Mouse (Mus musculus) MEL (cell line): Measurements from ENCODE around the gene Tmc8. TPM values are rescaled to one million over a fixed set of nuclear protein-coding genes. Genes with fewer than 3 reads are reported as not detected.

Experiments
- DNase-seq: peaks from one replicate; pipeline ENCODE4 v3.0.0; 2011; ENCODE audit warnings: low read depth, low spot score
- H3K27ac ChIP-seq: 2 replicates; pipeline ENCODE4 v1.5.1; 2012; ENCODE audit warnings: low read depth, mild to moderate bottlenecking, control low read depth, low read length, moderate library complexity; ENCODE audit not compliant: control insufficient read depth
- H3K27me3 ChIP-seq, 2 experiments: fragments of 150-350 bp in 1 of 2; sonication (generic) in 1 of 2; 2 replicates each; pipeline ENCODE4 v1.6.1; 2012; ENCODE audit warnings: low read length in 2 of 2, mild to moderate bottlenecking in 2 of 2, improper control_type of control experiment in 1 of 2, moderate library complexity in 1 of 2; ENCODE audit not compliant: insufficient read depth in 2 of 2, control insufficient read depth in 1 of 2
- H3K36me3 ChIP-seq, 2 experiments: 2 replicates each; pipeline ENCODE4 v1.6.1; 2012 to 2014; ENCODE audit warnings: low read length in 2 of 2, improper control_type of control experiment in 1 of 2, inconsistent platforms in 1 of 2, mild to moderate bottlenecking in 1 of 2; ENCODE audit not compliant: insufficient read depth in 2 of 2, control insufficient read depth in 1 of 2
- H3K4me1 ChIP-seq, 2 experiments: fragments of 150-350 bp in 1 of 2; sonication (generic) in 1 of 2; 2 replicates each; pipeline ENCODE4 v1.6.1; 2012; ENCODE audit warnings: low read length in 2 of 2, improper control_type of control experiment in 1 of 2, mild to moderate bottlenecking in 1 of 2; ENCODE audit not compliant: insufficient read depth in 2 of 2, control insufficient read depth in 1 of 2
- H3K4me3 ChIP-seq, 2 experiments: fragments of 150-350 bp in 1 of 2; sonication (generic) in 1 of 2; 2 replicates each; pipeline ENCODE4 v1.5.1; 2012; ENCODE audit warnings: low read depth in 2 of 2, low read length in 2 of 2, mild to moderate bottlenecking in 2 of 2, moderate library complexity in 2 of 2, control low read depth in 1 of 2, improper control_type of control experiment in 1 of 2; ENCODE audit not compliant: control insufficient read depth in 1 of 2, insufficient read depth in 1 of 2
- H3K79me2 ChIP-seq: 2 replicates; pipeline ENCODE4 v1.6.1; 2012; ENCODE audit warnings: mild to moderate bottlenecking, low read length, moderate library complexity; ENCODE audit not compliant: control insufficient read depth, poor library complexity, insufficient read depth
- H3K9ac ChIP-seq: 2 replicates; pipeline ENCODE4 v1.6.1; 2012; ENCODE audit warnings: low read depth, mild to moderate bottlenecking, control low read depth, low read length, moderate library complexity; ENCODE audit not compliant: control insufficient read depth, poor library complexity, severe bottlenecking
- H3K9me3 ChIP-seq: fragments of 150-350 bp; sonication (generic); replicated peaks from 2 replicates; pipeline ENCODE4 v1.6.1; 2012; ENCODE audit warnings: mild to moderate bottlenecking, low read length, improper control_type of control experiment, moderate library complexity; ENCODE audit not compliant: insufficient read depth
- CTCF ChIP-seq, 3 experiments: IDR thresholded peaks in 2 of 3; conservative IDR thresholded peaks in 1 of 3; 2 replicates each; pipeline ENCODE4 v1.5.1; 2011 to 2012; ENCODE audit warnings: low read length in 3 of 3, low read depth in 2 of 3, mild to moderate bottlenecking in 2 of 3, improper control_type of control experiment in 1 of 3, inconsistent platforms in 1 of 3, mixed read lengths in 1 of 3, moderate library complexity in 1 of 3; ENCODE audit not compliant: control insufficient read depth in 1 of 3, insufficient read depth in 1 of 3, poor library complexity in 1 of 3, severe bottlenecking in 1 of 3
- ELF1 ChIP-seq: IDR thresholded peaks from 2 replicates; pipeline ENCODE4 v1.6.1; 2014; ENCODE audit warnings: low read depth, mild to moderate bottlenecking, inconsistent platforms, low read length, improper control_type of control experiment, moderate library complexity
- EP300 ChIP-seq, 2 experiments: IDR thresholded peaks; 2 replicates each; pipeline ENCODE4 v1.6.1; 2011; ENCODE audit warnings: improper control_type of control experiment in 2 of 2, low read length in 2 of 2, low read depth in 1 of 2, mild to moderate bottlenecking in 1 of 2
- ETS1 ChIP-seq: IDR thresholded peaks from 2 replicates; pipeline ENCODE4 v1.6.1; 2012; ENCODE audit warnings: low read depth, mild to moderate bottlenecking, inconsistent platforms, low read length, improper control_type of control experiment, moderate library complexity
- GABPA ChIP-seq: IDR thresholded peaks from 2 replicates; pipeline ENCODE4 v1.6.1; 2012; ENCODE audit warnings: low read depth, mild to moderate bottlenecking, inconsistent platforms, low read length, improper control_type of control experiment, moderate library complexity
- GATA1 ChIP-seq: IDR thresholded peaks from 2 replicates; pipeline ENCODE4 v1.6.1; 2011; ENCODE audit warnings: low read depth, low read length, improper control_type of control experiment
- HCFC1 ChIP-seq: IDR thresholded peaks from 2 replicates; pipeline ENCODE4 v1.6.1; 2012; ENCODE audit warnings: low read depth, mild to moderate bottlenecking, inconsistent platforms, low read length, improper control_type of control experiment, moderate library complexity
- JUND ChIP-seq: IDR thresholded peaks from 2 replicates; pipeline ENCODE4 v1.6.1; 2011; ENCODE audit warnings: low read depth, mild to moderate bottlenecking, improper control_type of control experiment, low read length
- KAT2A ChIP-seq: conservative IDR thresholded peaks from 2 replicates; pipeline ENCODE4 v1.6.1; 2012; ENCODE audit warnings: low read depth, low read length, improper control_type of control experiment, inconsistent platforms
- MAZ ChIP-seq: IDR thresholded peaks from 2 replicates; pipeline ENCODE4 v1.6.1; 2012; ENCODE audit warnings: low read depth, mild to moderate bottlenecking, inconsistent platforms, low read length, improper control_type of control experiment
- MEF2A ChIP-seq: IDR thresholded peaks from 2 replicates; pipeline ENCODE4 v1.6.1; 2014; ENCODE audit warnings: low read depth, mild to moderate bottlenecking, inconsistent platforms, low read length, improper control_type of control experiment; ENCODE audit not compliant: poor library complexity, insufficient replicate concordance, severe bottlenecking; ENCODE audit errors: extremely low read depth
- MXI1 ChIP-seq: IDR thresholded peaks from 2 replicates; pipeline ENCODE4 v1.6.1; 2011; ENCODE audit warnings: mild to moderate bottlenecking, low read depth, low read length, improper control_type of control experiment
- MYB ChIP-seq: IDR thresholded peaks from 2 replicates; pipeline ENCODE4 v1.6.1; 2011; ENCODE audit warnings: mild to moderate bottlenecking, low read depth, low read length, improper control_type of control experiment
- MYC ChIP-seq: IDR thresholded peaks from 2 replicates; pipeline ENCODE4 v1.6.1; 2011; ENCODE audit warnings: low read depth, mild to moderate bottlenecking, low read length, improper control_type of control experiment, moderate library complexity
- NELFE ChIP-seq: IDR thresholded peaks from 2 replicates; pipeline ENCODE4 v1.6.1; 2011; ENCODE audit warnings: low read depth, low read length, improper control_type of control experiment
- NRF1 ChIP-seq: IDR thresholded peaks from 2 replicates; pipeline ENCODE4 v1.6.1; 2014; ENCODE audit warnings: low read depth, mild to moderate bottlenecking, inconsistent platforms, low read length, improper control_type of control experiment, moderate library complexity; ENCODE audit not compliant: poor library complexity, insufficient read depth, severe bottlenecking
- POLR2AphosphoS2 ChIP-seq: IDR thresholded peaks from 2 replicates; pipeline ENCODE4 v1.6.1; 2011; ENCODE audit warnings: low read length, improper control_type of control experiment
- SMC3 ChIP-seq: IDR thresholded peaks from 2 replicates; pipeline ENCODE4 v1.6.1; 2011; ENCODE audit warnings: low read depth, low read length, improper control_type of control experiment
- TAL1 ChIP-seq: IDR thresholded peaks from 2 replicates; pipeline ENCODE4 v1.6.1; 2012; ENCODE audit warnings: mild to moderate bottlenecking, inconsistent platforms, low read length, moderate library complexity, mixed read lengths
- TBP ChIP-seq: IDR thresholded peaks from 2 replicates; pipeline ENCODE4 v1.8.0; 2011; ENCODE audit warnings: low read depth, low read length, improper control_type of control experiment
- TCF12 ChIP-seq: IDR thresholded peaks from 2 replicates; pipeline ENCODE4 v1.6.1; 2014; ENCODE audit warnings: low read depth, mild to moderate bottlenecking, inconsistent platforms, low read length, improper control_type of control experiment, moderate library complexity
- ZC3H11A ChIP-seq: IDR thresholded peaks from 2 replicates; pipeline ENCODE4 v1.6.1; 2012; ENCODE audit warnings: low read depth, mild to moderate bottlenecking, inconsistent platforms, low read length, improper control_type of control experiment
- ZKSCAN1 ChIP-seq: IDR thresholded peaks from 2 replicates; pipeline ENCODE4 v1.6.1; 2012; ENCODE audit warnings: low read depth, mild to moderate bottlenecking, inconsistent platforms, low read length, improper control_type of control experiment, moderate library complexity
- ZMIZ1 ChIP-seq: IDR thresholded peaks from 2 replicates; pipeline ENCODE4 v1.6.1; 2012; ENCODE audit warnings: low read depth, mild to moderate bottlenecking, inconsistent platforms, low read length, improper control_type of control experiment, moderate library complexity
- ZNF384 ChIP-seq: IDR thresholded peaks from 2 replicates; pipeline ENCODE4 v1.6.1; 2012; ENCODE audit warnings: low read depth, mild to moderate bottlenecking, inconsistent platforms, low read length, improper control_type of control experiment
- polyA plus RNA-seq, 2 experiments: library from polyadenylated mRNA; stranded (reverse) in 1 of 2; unstranded in 1 of 2; fragments of >175 nt in 1 of 2; fragments of >200 nt in 1 of 2; gene quantifications; 2 replicates each; pipeline versions ENCODE4 v1.2.1 to v1.2.4; 2012; ENCODE audit warnings: low replicate concordance in 2 of 2, low read depth in 1 of 2; ENCODE audit not compliant: insufficient read length in 2 of 2, insufficient read depth in 1 of 2, missing spikeins in 1 of 2
- total RNA-seq: library from RNA; depleted of rRNA; stranded (reverse); fragments of 300-350 nt; gene quantifications from 2 replicates; pipeline ENCODE4 v1.2.3, GENCODE M21; 2012

Tmc8 gene
- total and polyA plus RNA-seq, 3 experiments, result 15.4 to 23.5 TPM; not detected in 1

- Histone ChIP-seq H3K4me3 (no peak overlapping the region), H3K27ac (no peak overlapping the region), H3K27me3 (no peaks in the 10 kb centered on the region), H3K9me3 (no peaks in the 10 kb centered on the region), H3K4me1 (no peaks in the 10 kb centered on the region), H3K9ac (no peak overlapping the region), H3K36me3 (no peaks in the 10 kb centered on the region; a peak in 2 of 4 replicates), H3K79me2 (no peaks in the 10 kb centered on the region)
- DNase-seq, result no peak
- TF ChIP-seq GATA1, result no peak
- no peak for TF ChIP-seq TCF12
- TF ChIP-seq ETS1, result no peak
- no peak for TF ChIP-seq MYB
- TF ChIP-seq POLR2AphosphoS2, result no peak
- TF ChIP-seq TBP, result no peak
- TF ChIP-seq JUND, result no peak
- no peak for TF ChIP-seq MEF2A
- no peak for TF ChIP-seq MXI1
- no peak for TF ChIP-seq SMC3
- no peak for TF ChIP-seq ZMIZ1
- TF ChIP-seq EP300 (IDR thresholded peaks at IDR 0.05; ENCODE audit: low read depth in 1 of 2, low read length in 2 of 2), result no peak
- no peak for TF ChIP-seq HCFC1
- TF ChIP-seq NELFE, result no peak
- no peak for TF ChIP-seq ELF1
- TF ChIP-seq GABPA, result no peak
- TF ChIP-seq NRF1, result no peak
- TF ChIP-seq, all 39 proteins: peak for 0
Observed at GRCm38 (mm10) chr11:117772352-117772751, 9.5 kb upstream of the Tmc8 start.

DNA sequence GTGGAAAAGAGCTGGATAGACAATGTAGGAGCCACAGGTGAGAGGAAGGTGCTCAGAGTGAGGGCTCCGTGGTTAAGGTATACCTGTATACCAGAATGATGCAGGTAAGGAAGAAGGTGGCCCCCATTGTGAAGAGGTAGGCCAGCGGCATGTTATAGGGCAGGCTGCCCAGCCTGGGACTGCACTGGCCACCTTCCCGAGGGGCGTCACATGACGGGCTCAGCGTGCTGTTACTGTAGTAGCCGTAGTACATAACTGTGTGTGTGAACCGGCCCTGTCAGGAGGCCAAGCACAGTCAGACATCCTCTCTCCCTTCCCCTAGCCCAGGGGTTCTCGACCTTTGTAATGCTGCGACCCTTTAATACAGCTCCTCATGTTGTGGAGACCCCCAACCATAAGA, 7.0 kb upstream of the Tmc8 start:
- Histone ChIP-seq H3K36me3 (no peaks in the 10 kb centered on the region; a peak in 2 of 4 replicates), H3K27me3 (no peaks in the 10 kb centered on the region), H3K27ac (no peak overlapping the region), H3K9ac (no peak overlapping the region)
- no peak for DNase-seq
- TF ChIP-seq KAT2A (no peak), NELFE (no peak), NRF1 (no peak), ZKSCAN1 (no peak), MAZ (no peak), CTCF (IDR thresholded peaks at IDR 0.05 in 2 of 3, conservative IDR thresholded peaks at IDR 0.05 in 1 of 3; ENCODE audit: control insufficient read depth in 1 of 3, insufficient read depth in 1 of 3, low read depth in 2 of 3, low read length in 3 of 3, poor library complexity in 1 of 3, severe bottlenecking in 1 of 3) (no peak), ZC3H11A (no peak), ZNF384 (no peak), MYC (no peak), TAL1 (no peak), POLR2AphosphoS2 (no peak), JUND (no peak)
- TF ChIP-seq, all 39 proteins: peak for 0
- H3K79me2 ChIP-seq, result peaks cover 16% of the 10 kb centered on the region
- H3K9me3 ChIP-seq, result no peaks in the 10 kb centered on the region
- H3K4me1 ChIP-seq, result peaks cover 3 to 8% of the 10 kb centered on the region in 2 experiments; a peak in 2 of 4 replicates
- H3K4me3 ChIP-seq, result no peak overlapping the region
